Mouse (Mus musculus) erythroblast, embryonic 14.5 days (primary cell): ENCODE measurements around the gene Ccdc7a.

Source experiments
- GATA1 ChIP-seq: IDR thresholded peaks from 2 replicates; pipeline ENCODE4 v1.6.1; 2012; ENCODE audit warnings: low read length, inconsistent platforms, mixed read lengths
- TAL1 ChIP-seq: IDR thresholded peaks from 3 replicates; pipeline ENCODE4 v1.6.1; 2012; ENCODE audit warnings: low read length, inconsistent platforms, mixed read lengths

GRCm38 (mm10) chr8:128933446-128933845, 131.9 kb downstream of the Ccdc7a start:
- no peak for TF ChIP-seq GATA1
- no peak for TF ChIP-seq TAL1
